Mouse (Mus musculus) left cerebral cortex, adult 2 months (tissue): ENCODE results near the gene Pde1a. TPM values are rescaled to one million over a fixed set of nuclear protein-coding genes. Genes with fewer than 3 reads are reported as not detected.

Source experiments
- DNase-seq, 2 experiments: peaks; one replicate each; pipeline ENCODE4 v3.0.0; 2021 to 2022; ENCODE audit warnings: low spot score in 2 of 2, mixed read lengths in 1 of 2; ENCODE audit errors: extremely low spot score in 1 of 2
- H3K27ac ChIP-seq: fragments of 200-600 bp; 2 replicates; pipeline ENCODE4 v1.8.1; 2022
- H3K4me3 ChIP-seq: fragments of 200-600 bp; 2 replicates; pipeline ENCODE4 v1.8.1; 2022
- CTCF ChIP-seq: fragments of 200-600 bp; IDR thresholded peaks from 2 replicates; pipeline ENCODE4 v1.8.1; 2022; ENCODE audit warnings: antibody characterized with exemption, mild to moderate bottlenecking, moderate library complexity
- intact Hi-C: fragments of 180-260 bp; cut with DNase I; formaldehyde crosslinking; loops from one replicate; pipeline ENCODE4 v1.15.1; 2025
- long read RNA-seq, 2 experiments: library from polyadenylated mRNA; stranded (forward); transcript quantifications; one replicate each; pipeline ENCODE4 v2.0.0; 2021; ENCODE audit warnings: borderline mapping rate in 2 of 2
- total RNA-seq, 2 experiments: library from RNA; stranded (reverse); gene quantifications; 2 replicates each; pipeline ENCODE4 v1.2.3; 2021

Pde1a gene
- 100 to 1,000 TPM; 142 to 145 TPM for total RNA-seq
- long read RNA-seq, experiment 1, partial matches to known transcripts, result 146 of 175 reads
- long read RNA-seq, experiment 1, other reads (novel, unspliced or antisense), result 29 of 175 reads
- long read RNA-seq, experiment 2, partial matches to known transcripts, result 87 of 105 reads
- long read RNA-seq, experiment 2, other reads (novel, unspliced or antisense), result 18 of 105 reads

DNA sequence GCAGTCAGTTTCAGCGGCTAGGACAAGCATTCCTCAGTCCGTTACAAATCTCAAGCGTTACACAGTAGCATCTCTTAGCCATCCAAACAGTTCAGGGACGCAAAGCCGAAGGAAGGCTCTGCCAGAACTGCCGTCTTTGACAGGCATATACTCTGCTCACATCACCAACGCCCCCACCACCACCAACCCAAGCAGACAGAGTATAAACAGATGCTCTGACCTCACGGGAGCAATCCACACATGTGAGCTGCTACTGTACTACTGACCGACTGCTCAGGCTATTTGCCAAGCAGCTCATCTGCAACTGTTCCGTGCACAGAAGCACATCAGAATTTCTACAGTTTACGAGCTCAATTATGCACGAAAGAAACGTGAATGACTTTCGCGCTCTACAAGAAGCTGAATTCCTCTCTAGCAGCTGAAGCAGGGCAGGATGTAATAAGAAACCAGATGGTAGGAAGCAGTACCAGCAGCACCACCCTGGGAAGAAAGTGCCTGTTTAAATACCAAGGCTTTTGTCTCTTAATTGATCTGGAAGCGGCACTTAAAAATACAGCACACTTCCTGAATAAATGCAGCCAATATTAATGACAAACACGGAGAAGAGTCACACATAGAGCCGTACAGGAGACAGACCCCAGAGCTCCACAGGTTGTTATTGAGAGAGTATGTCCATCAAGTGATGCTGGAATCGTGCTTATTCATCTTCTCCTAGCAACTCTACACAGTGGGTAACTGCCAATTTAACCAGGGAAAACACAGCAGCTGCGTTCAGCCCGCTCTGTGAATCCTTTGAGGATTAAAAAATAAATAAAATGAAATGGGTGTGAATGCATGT is at the start of gene Pde1a:
TSS of gene Pde1a (minus strand) at position 598 of the 838 bp plus-strand sequence.
- intact Hi-C loops, result loop anchor here (2.0 to 5.0 kb wide), 4 partner anchors 60 to 262 kb away; no protein-coding TSS in a partner anchor
- peak; percentile 49 to 51 for DNase-seq
- TF ChIP-seq CTCF, result no peak
- Histone ChIP-seq H3K4me3 (peak within 1 kb of the TSS; percentile 58), H3K27ac (peak within 1 kb of the TSS; percentile 89)

GRCm38 (mm10) chr2:80178608-80179280 is 49.5 kb upstream of the Pde1a start:
- TF ChIP-seq CTCF, result no peak
- Histone ChIP-seq H3K4me3 (no peak overlapping the region), H3K27ac (no peak overlapping the region)
- intact Hi-C loops, result no loop called here
- DNase-seq, result no peak

GRCm38 (mm10) chr2:80178154-80178553 is 48.9 kb upstream of the Pde1a start:
- Histone ChIP-seq H3K27ac (no peak overlapping the region), H3K4me3 (no peak overlapping the region)
- intact Hi-C loops, result no loop called here
- DNase-seq, result no peak
- no peak for TF ChIP-seq CTCF

- H3K27ac ChIP-seq, result no peak overlapping the region
- TF ChIP-seq CTCF, result no peak
- intact Hi-C loops, result no loop called here
- DNase-seq, result no peak
- no peak overlapping the region for H3K4me3 ChIP-seq
These were observed 38.8 kb upstream of the Pde1a start for GRCm38 (mm10) chr2:80168103-80168502.

GRCm38 (mm10) chr2:80158784-80159183 is 29.5 kb upstream of the Pde1a start:
- Histone ChIP-seq H3K4me3 (no peak overlapping the region), H3K27ac (peak overlapping the region; percentile 40; the same call in 1 of the 2 replicates)
- intact Hi-C loops, result loop anchor here (2.0 kb wide), 1 partner anchor 30 kb away; no protein-coding TSS in a partner anchor
- TF ChIP-seq CTCF, result no peak
- DNase-seq, result no peak

DNA sequence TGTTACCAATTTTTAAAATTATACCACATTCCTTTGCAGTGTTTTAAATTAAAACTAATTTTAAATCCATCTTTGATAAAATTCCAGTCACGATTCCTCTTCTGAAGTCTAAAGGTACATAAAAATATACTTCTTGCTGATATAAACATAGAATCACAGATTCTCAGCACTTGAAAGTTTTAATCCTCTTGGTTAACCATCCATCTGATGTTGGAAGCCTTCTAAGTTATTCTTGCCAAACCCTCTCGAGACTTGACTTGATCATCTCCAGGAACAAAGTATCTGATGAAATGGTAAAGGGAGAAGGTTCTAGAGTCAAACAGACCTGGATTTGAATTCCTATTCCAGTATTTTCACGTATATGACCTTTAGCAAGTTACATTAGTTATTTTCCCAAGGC is 28.9 kb upstream of the Pde1a start:
- Histone ChIP-seq H3K4me3 (no peak overlapping the region), H3K27ac (peak overlapping the region; percentile 40; the same call in 1 of the 2 replicates)
- no peak for DNase-seq
- no peak for TF ChIP-seq CTCF
- intact Hi-C loops, result loop anchor here (2.0 kb wide), 1 partner anchor 31 kb away; no protein-coding TSS in a partner anchor

GRCm38 (mm10) chr2:80150019-80150418 is 20.8 kb upstream of the Pde1a start:
- no peak for TF ChIP-seq CTCF
- intact Hi-C loops, result no loop called here
- peak overlapping the region; percentile 74 for H3K27ac ChIP-seq

DNA sequence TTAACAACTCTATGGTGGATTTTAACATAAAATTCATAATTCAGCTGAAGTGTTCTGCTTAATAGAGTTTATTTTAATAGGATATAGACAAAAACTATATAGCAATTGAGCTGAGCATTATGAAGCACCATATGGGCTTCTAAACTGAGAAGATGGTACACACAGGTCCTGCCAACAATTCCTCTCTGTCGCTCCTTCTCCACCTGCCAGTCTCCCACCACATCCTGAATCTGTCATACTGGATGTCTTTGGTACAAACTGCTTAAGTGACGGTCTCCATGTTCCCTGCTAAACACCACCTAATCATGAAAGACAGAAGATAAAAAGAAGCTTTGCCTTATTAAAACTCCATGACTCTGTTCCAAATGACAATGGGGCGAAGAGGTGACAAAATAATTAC is 20.1 kb upstream of the Pde1a start:
- H3K4me3 ChIP-seq, result no peak overlapping the region
- no peak for TF ChIP-seq CTCF
- no peak for DNase-seq
- peak overlapping the region; percentile 74 for H3K27ac ChIP-seq
- intact Hi-C loops, result no loop called here

More at GRCm38 (mm10) chr2:80150019-80150418, 20.8 kb upstream of the Pde1a start:
- no peak for DNase-seq
- H3K4me3 ChIP-seq, result no peak overlapping the region

DNA sequence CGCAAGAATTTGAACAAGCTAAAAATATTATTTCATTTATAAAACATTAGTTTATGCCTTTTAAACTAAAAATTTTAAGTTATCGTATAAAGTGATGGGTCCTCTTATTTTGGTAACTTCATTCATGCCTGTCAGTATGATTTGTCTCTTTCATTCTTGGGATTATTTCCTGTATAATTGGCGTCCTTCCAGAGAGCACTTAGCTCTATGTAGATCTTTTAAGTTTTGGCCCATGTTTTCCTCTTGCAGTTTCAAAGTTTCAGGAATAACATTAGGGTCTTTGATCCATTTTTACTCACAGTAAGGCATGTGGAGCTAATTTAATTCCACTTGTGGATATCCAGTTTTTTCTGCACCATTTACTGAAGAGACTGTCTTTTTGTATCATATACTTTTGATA is 5.8 kb upstream of the Pde1a start:
- DNase-seq, result no peak
- intact Hi-C loops, result no loop called here
- TF ChIP-seq CTCF, result no peak
- Histone ChIP-seq H3K4me3 (no peak overlapping the region), H3K27ac (no peak overlapping the region)

DNA sequence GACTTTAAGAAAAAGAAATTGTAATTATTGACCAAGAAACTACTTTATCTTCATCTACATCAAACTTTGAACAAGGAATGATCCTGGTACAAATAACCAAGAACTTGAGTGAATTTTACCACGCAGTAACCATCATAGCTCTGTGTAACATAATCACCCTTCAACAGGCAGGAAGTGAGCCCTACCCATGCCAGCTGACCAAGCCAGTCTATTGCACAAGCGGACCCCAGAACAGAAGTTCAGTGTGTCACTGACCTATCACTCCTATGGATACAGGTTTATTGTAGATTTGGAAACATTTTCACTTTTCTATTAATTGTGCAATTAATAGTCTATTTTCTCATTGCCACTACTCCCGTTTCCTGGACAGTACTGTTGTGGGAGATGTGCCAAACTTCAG is 3.4 kb upstream of the Pde1a start:
- H3K27ac ChIP-seq, result no peak overlapping the region
- no peak for DNase-seq
- TF ChIP-seq CTCF, result no peak
- intact Hi-C loops, result no loop called here
- H3K4me3 ChIP-seq, result no peak overlapping the region

DNA sequence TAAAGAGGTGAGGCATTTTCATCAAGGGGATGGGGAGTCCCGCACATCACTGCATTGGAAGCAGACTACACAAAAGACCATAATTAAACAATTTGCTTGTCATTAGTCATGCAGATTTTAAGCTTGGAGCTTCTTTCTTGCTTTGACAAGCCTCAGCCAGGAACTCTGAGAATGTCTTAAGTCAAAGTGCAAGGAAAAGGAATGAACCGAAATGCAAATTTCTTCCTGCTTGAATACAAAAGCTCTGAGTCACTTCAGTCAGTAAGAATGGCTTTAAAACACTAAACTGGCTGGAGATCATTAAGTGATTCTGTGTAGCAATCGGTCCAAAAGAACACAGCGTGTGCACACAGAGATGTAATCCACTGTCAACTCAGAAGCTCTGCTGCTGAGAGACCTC is 2.6 kb downstream of the Pde1a start:
- Histone ChIP-seq H3K4me3 (peak overlapping the region; percentile 58), H3K27ac (peak overlapping the region; percentile 78)
- intact Hi-C loops, result loop anchor here (5.0 kb wide), 2 partner anchors 244 to 259 kb away; no protein-coding TSS in a partner anchor
- no peak for DNase-seq
- TF ChIP-seq CTCF, result no peak

GRCm38 (mm10) chr2:80086891-80087290 is 42.4 kb downstream of the Pde1a start:
- Histone ChIP-seq H3K4me3 (no peak overlapping the region), H3K27ac (no peak overlapping the region)
- intact Hi-C loops, result no loop called here
- no peak for DNase-seq
- no peak for TF ChIP-seq CTCF
